Mouse (Mus musculus): ENCODE measurements around the gene Olfr328.
"Not testable (repeated sequence)": the region's sequence is repeated elsewhere in the genome, so short reads cannot be mapped to it uniquely, and the experiment has no call there.

- TF ChIP-seq CTCF, EP300 (IDR thresholded peaks at IDR 0.05; ENCODE audit: low read depth): not testable (repeated sequence)
Observed at GRCm38 (mm10) chr11:58502472-58502871, 53.0 kb downstream of the Olfr328 start, which contains the start of gene Olfr331.

All from liver, postnatal 0 days (tissue).